Mouse (Mus musculus) thymus, adult 2 months (tissue): ENCODE results near the gene Golgb1.

Source experiments
- CTCF ChIP-seq: fragments of 200-500 bp; IDR thresholded peaks from 2 replicates; pipeline ENCODE4 v1.5.1; 2012; ENCODE audit warnings: mild to moderate bottlenecking, control low read depth, low read length, moderate library complexity, borderline replicate concordance; ENCODE audit not compliant: control insufficient read depth, poor library complexity, insufficient read depth; ENCODE audit errors: extremely low read depth
- POLR2A ChIP-seq: fragments of 200-500 bp; IDR thresholded peaks from 2 replicates; pipeline ENCODE4 v1.6.1; 2012; ENCODE audit warnings: mild to moderate bottlenecking, low read length, control low read depth, moderate library complexity; ENCODE audit not compliant: control insufficient read depth, poor library complexity, insufficient read depth; ENCODE audit errors: extremely low read depth

GRCm38 (mm10) chr16:36941895-36942294, 67.0 kb downstream of the Golgb1 start:
- TF ChIP-seq CTCF (no peak), POLR2A (no peak)
